Mouse (Mus musculus) lung, postnatal 0 days (tissue): ENCODE data around the gene Ap3m1. TPM values are rescaled to one million over a fixed set of nuclear protein-coding genes. Genes with fewer than 3 reads are reported as not detected.

Experiments
- ATAC-seq: fragments of 200-750 bp; cut with Nextera tagmentation; 2 replicates; pipeline ENCODE4 v1.8.0; 2017; ENCODE audit warnings: moderate library complexity
- DNase-seq: peaks from one replicate; pipeline ENCODE4 v3.0.0-alpha.2; 2016; ENCODE audit warnings: low spot score
- H3K27ac ChIP-seq: fragments of 300-500 bp; sonication (generic); 2 replicates; pipeline ENCODE4 v1.5.1; 2014; ENCODE audit warnings: antibody characterized with exemption, mild to moderate bottlenecking, low read length, mixed read lengths
- H3K27me3 ChIP-seq: fragments of 300-500 bp; sonication (generic); replicated peaks from 2 replicates; pipeline ENCODE4 v1.6.1; 2014; ENCODE audit warnings: low read length, mixed read lengths; ENCODE audit not compliant: insufficient read depth
- H3K36me3 ChIP-seq: fragments of 300-500 bp; sonication (generic); 2 replicates; pipeline ENCODE4 v1.6.1; 2014; ENCODE audit warnings: low read length, mixed read lengths; ENCODE audit not compliant: insufficient read depth
- H3K4me1 ChIP-seq: fragments of 300-500 bp; sonication (generic); 2 replicates; pipeline ENCODE4 v1.6.1; 2014; ENCODE audit warnings: antibody characterized with exemption, low read depth, low read length, mixed read lengths; ENCODE audit not compliant: insufficient read depth
- H3K4me2 ChIP-seq: fragments of 300-500 bp; sonication (generic); replicated peaks from 2 replicates; pipeline ENCODE4 v1.6.1; 2014; ENCODE audit warnings: low read depth, mild to moderate bottlenecking, low read length, moderate library complexity, mixed read lengths
- H3K4me3 ChIP-seq: fragments of 300-500 bp; sonication (generic); 2 replicates; pipeline ENCODE4 v1.5.1; 2014; ENCODE audit warnings: low read depth, low read length
- H3K9ac ChIP-seq: fragments of 300-500 bp; sonication (generic); replicated peaks from 2 replicates; pipeline ENCODE4 v1.6.1; 2014; ENCODE audit warnings: low read depth, mild to moderate bottlenecking
- H3K9me3 ChIP-seq: fragments of 300-500 bp; sonication (generic); 2 replicates; pipeline ENCODE4 v1.6.1; 2016; ENCODE audit warnings: low read length, mixed read lengths
- CTCF ChIP-seq: IDR thresholded peaks from 2 replicates; pipeline ENCODE4 v1.5.1; 2016; ENCODE audit warnings: antibody characterized with exemption, mild to moderate bottlenecking
- EP300 ChIP-seq: IDR thresholded peaks from 2 replicates; pipeline ENCODE4 v1.6.1; 2016; ENCODE audit warnings: antibody characterized with exemption, mild to moderate bottlenecking, control low read depth
- WGBS: fragments of 180-500 bp; shearing (Covaris S2); extraction: QIAGEN DNeasy Blood & Tissue Kit; methylation state at CpG from one replicate; pipeline ENCODE4 v1.1.7; 2014; 5-methylcytosine and 5-hydroxymethylcytosine counted together
- polyA plus RNA-seq: library from polyadenylated mRNA; unstranded; fragments of >200 nt; fragmentation: Nextera tagmentation; extraction: Ambion mirVana; gene quantifications from 2 replicates; pipeline ENCODE4 v1.2.1, GENCODE M21; 2015

Ap3m1 gene
- polyA plus RNA-seq, 1 experiment from 2014 or later: 39.3 TPM

DNA sequence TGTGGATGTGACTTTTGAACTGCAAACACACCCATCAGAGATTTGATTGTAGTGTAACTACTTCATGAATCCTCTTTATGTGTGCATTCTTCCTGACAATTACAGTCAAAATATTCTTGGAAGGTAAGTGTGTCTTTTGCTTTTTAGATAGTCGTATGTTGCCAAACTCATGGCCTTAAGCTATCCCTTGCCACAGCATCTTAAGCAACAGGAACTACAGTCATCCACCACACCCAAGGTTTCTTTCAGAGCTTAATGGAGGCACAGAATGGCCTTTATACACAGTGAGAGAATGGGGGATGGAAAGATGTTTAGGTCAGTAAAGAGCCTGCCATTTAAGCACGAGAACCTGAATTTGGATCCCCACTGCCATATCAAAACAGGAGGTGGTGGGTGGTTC lies 4.5 kb downstream of the Ap3m1 start:
- WGBS: 78% methylated on average over 2 of the region's 2 CpGs
- ATAC-seq (no peak), DNase-seq (peak; percentile 37)
- no peaks in the 10 kb centered on the region for H3K27me3 ChIP-seq
- TF ChIP-seq CTCF: no peak
- no peak for TF ChIP-seq EP300
- no peak overlapping the region for H3K27ac ChIP-seq
- no peak overlapping the region for H3K4me3 ChIP-seq
- no peak overlapping the region for H3K4me2 ChIP-seq
- no peak overlapping the region for H3K9ac ChIP-seq
- no peaks in the 10 kb centered on the region for H3K4me1 ChIP-seq
- no peaks in the 10 kb centered on the region for H3K9me3 ChIP-seq
- H3K36me3 ChIP-seq: no peaks in the 10 kb centered on the region

DNA sequence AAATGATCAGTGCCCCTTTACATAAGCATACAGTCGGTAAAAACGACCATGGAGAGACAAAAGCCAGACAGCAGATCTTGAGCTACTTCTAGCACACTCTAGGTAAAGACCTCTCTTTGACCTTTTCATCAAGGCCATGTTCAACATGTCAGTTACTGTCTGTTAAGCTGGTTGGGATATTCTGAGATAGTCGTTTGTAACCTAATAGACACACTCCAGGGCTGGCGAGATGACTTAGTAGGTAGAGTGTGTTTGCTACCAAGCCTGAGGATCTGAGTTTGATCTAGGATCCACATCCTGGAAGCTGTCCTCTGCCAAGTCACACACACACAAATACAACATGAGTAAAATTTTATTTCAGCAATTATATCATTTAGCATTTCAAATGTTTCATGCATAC lies 12.7 kb downstream of the Ap3m1 start:
- whole genome bisulfite sequencing: 58% methylated on average over 4 of the region's 4 CpGs

DNA sequence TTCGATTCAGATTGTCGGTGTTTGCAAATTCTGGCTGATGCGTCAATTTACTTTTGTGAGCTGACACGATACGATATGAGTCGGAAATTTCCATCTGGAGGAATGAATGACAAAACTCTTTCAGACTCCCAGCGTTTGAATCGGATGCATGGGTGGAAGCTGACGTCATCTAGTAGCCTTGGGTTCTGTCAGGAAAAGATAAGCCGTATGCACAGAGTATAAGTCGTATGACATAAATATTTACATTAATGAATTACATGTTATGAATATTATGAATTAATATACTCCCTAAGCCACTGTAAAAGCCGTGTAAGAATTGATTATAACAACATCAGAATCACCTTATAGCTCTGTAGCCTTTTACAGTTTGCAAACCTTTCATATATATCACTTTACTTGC lies 13.2 kb downstream of the Ap3m1 start:
- Histone ChIP-seq H3K36me3 (peaks cover 11% of the 10 kb centered on the region), H3K27ac (no peak overlapping the region), H3K27me3 (no peaks in the 10 kb centered on the region), H3K4me3 (no peak overlapping the region), H3K9me3 (no peaks in the 10 kb centered on the region), H3K4me1 (no peaks in the 10 kb centered on the region), H3K4me2 (no peak overlapping the region), H3K9ac (no peak overlapping the region)
- TF ChIP-seq EP300 (0 out of 2 replicates have a peak, but pooled peaks have one; percentile 34), CTCF (no peak)
- ATAC-seq: peak; percentile 57; the same call in 1 of the 2 replicates
- peak; percentile 51 for DNase-seq
- WGBS: 49% methylated on average over 12 of the region's 12 CpGs

More for the DNA sequence above, 12.7 kb downstream of the Ap3m1 start:
- H3K9ac ChIP-seq: no peak overlapping the region
- no peaks in the 10 kb centered on the region for H3K4me1 ChIP-seq
- no peak overlapping the region for H3K4me2 ChIP-seq
- H3K27me3 ChIP-seq: no peaks in the 10 kb centered on the region
- TF ChIP-seq EP300 (no peak), CTCF (no peak)
- peaks cover 11% of the 10 kb centered on the region for H3K36me3 ChIP-seq
- no peaks in the 10 kb centered on the region for H3K9me3 ChIP-seq
- no peak for ATAC-seq
- DNase-seq: no peak
- no peak overlapping the region for H3K27ac ChIP-seq
- no peak overlapping the region for H3K4me3 ChIP-seq

DNA sequence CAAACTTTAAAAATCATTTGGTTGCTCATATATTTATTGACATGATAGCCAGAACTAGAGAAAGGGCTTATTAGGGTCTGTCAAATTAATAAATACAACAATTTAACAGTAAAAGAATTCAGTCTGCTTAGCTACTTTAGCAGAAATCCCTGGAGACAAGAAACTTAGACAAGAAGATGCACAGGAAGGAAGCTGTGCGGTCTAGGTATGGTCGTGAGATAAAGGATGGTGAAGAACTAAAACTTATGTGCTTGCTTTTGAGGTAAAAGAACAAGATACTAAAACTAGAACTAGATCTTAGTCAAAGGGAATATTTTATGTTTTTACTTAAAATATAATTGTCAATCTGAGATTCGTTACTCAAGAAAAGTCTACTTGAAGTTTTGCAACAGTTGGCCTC lies 17.5 kb downstream of the Ap3m1 start:
- Histone ChIP-seq H3K27ac (no peak overlapping the region), H3K27me3 (no peaks in the 10 kb centered on the region), H3K4me1 (peaks cover 3% of the 10 kb centered on the region; the same call in 1 of the 2 replicates), H3K9me3 (no peaks in the 10 kb centered on the region), H3K4me3 (no peak overlapping the region), H3K9ac (no peak overlapping the region), H3K36me3 (peaks cover 16% of the 10 kb centered on the region), H3K4me2 (no peak overlapping the region)
- no peak for TF ChIP-seq CTCF
- no peak for TF ChIP-seq EP300
- DNase-seq: no peak
- ATAC-seq: no peak
- 89% methylated on average over 3 of the region's 3 CpGs for WGBS

DNA sequence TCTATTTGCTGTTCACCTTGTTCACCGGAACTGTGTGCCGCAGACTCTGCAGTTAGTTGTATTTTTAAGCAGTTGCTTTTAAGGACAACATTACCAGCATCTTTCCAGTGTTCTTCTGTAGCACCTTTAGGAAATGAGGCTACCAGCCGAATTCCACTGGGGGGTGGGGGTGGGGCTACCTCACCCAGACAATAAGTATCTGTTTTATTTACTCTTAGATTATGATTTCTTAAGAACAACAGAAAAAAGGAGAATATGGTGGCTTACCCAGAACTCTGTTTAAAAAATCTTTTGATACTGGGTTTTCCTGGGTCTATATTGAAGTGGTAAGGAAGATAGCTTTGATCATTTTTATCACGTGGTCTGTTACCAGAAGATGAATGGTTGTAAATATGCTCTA lies 18.0 kb downstream of the Ap3m1 start:
- H3K9ac ChIP-seq: no peak overlapping the region
- ATAC-seq: no peak
- DNase-seq: no peak
- no peaks in the 10 kb centered on the region for H3K27me3 ChIP-seq
- no peak overlapping the region for H3K4me2 ChIP-seq
- H3K9me3 ChIP-seq: no peaks in the 10 kb centered on the region
- no peak overlapping the region for H3K4me3 ChIP-seq
- TF ChIP-seq CTCF: no peak
- no peak for TF ChIP-seq EP300
- H3K27ac ChIP-seq: no peak overlapping the region
- WGBS: 82% methylated on average over 4 of the region's 4 CpGs
- peaks cover 3% of the 10 kb centered on the region; the same call in 1 of the 2 replicates for H3K4me1 ChIP-seq
- H3K36me3 ChIP-seq: peaks cover 15% of the 10 kb centered on the region

DNA sequence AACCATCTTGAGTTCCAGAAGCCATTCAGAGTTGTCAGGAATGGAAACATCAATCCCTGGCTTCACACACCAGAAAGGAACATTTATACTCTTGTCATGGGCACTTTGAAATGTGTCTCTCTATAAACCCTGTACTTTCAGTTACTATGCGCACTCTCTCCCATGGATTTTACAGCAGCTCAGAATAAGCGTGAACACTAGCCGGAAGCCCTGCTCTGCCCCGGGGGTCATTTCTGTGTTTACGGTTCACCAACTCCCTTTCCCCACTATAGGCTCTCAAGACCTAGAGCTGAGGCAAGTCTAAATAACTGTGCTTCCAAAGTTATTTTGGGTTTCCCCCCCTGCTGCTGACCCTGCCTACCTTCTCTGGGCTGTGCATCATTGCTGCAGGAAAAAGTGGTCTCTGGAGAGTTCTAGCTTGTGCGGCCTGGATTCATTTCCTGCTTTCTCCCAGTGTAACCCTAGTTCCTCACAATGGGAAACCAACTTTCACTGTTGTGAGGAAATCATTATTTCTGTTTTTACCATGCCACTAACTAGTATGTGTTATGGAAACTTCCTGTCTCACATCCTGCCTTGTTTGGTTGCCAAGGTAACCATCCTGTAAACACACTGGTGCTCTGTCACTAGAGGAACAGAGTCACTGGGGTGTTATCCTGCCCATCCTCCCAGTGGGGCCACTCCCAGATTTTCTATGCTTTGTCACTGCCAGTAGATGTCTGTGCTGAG lies 20.4 kb downstream of the Ap3m1 start:
- ATAC-seq (peak; percentile 95), DNase-seq (peak; percentile 93)
- Histone ChIP-seq H3K4me2 (no peak overlapping the region), H3K36me3 (peaks cover 37% of the 10 kb centered on the region), H3K9ac (no peak overlapping the region), H3K9me3 (no peaks in the 10 kb centered on the region), H3K4me1 (peaks cover 3% of the 10 kb centered on the region; the same call in 1 of the 2 replicates), H3K4me3 (no peak overlapping the region), H3K27me3 (no peaks in the 10 kb centered on the region), H3K27ac (peak overlapping the region; percentile 74)
- 63% methylated on average over 6 of the region's 6 CpGs for WGBS
- TF ChIP-seq CTCF (0 out of 2 replicates have a peak, but pooled peaks have one; percentile 5), EP300 (peak; percentile 80)
